Mouse (Mus musculus): ENCODE measurements at regions not wholly inside any gene's neighbourhood (a gene's known extent, or its start where the extent isn't known, plus 50 kb on each side); places are given as distances from the start of the nearest gene placed in this dataset.

DNA sequence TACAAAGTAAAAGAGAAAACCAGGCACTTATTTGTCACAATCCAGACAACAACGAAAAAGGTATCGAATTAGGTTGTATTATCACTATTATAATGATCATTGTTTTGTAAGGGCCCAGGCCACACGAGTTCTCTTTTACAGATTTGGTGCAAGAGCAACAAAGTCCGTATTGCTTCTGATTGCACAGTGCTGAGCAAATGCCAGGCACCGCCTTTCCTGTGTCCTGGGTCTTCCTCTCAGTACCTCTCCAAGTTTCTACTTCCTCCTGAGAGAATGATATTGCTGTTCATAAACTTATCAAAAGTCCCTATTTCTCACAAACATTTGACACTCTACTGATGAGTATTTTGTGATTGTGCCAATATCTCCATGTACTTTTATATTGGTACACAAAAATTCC, 431.3 kb upstream of the Tenm4 start:
- Histone ChIP-seq H3K9me3 (ENCODE audit: low read length) (no peaks in the 10 kb centered on the region), H3K27me3 (ENCODE audit: insufficient read depth, low read length) (no peaks in the 10 kb centered on the region), H3K4me2 (ENCODE audit: low read depth, low read length) (no peak overlapping the region), H3K36me3 (replicated peaks; ENCODE audit: insufficient read depth, low read length) (no peaks in the 10 kb centered on the region), H3K27ac (ENCODE audit: low read depth) (no peak overlapping the region), H3K9ac (replicated peaks) (no peak overlapping the region), H3K4me1 (ENCODE audit: insufficient read depth) (no peaks in the 10 kb centered on the region), H3K4me3 (ENCODE audit: low read depth, low read length) (no peak overlapping the region)
- 59% methylated on average over 5 of the region's 5 CpGs for WGBS (ENCODE audit: insufficient replicate concordance)
- ATAC-seq: peak; percentile 45; the same call in 1 of the 2 replicates
- DNase-seq: no peak
- TF ChIP-seq CTCF (IDR thresholded peaks at IDR 0.05; ENCODE audit: low read depth) (no peak), EP300 (IDR thresholded peaks at IDR 0.05; ENCODE audit: low read depth) (no peak)

DNA sequence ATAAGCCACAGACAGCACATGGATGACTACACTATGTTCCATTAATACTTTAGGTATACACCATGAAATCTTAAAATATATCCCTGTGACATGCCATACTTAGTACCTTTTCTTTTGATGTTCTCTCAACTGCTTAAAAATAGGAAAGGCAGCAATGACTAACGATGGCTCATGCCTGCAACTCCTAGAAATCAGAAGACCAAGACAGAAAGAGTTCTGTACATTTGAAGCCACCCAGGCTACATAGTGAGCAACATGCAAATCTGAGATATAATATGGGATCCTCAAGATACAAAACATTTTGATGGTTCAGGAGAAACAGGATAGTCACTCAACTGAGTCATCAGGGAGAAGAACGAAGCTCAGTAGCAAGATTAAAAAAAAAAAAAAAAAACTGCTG, 412.7 kb upstream of the Tenm4 start:
- Histone ChIP-seq H3K4me3 (ENCODE audit: low read depth, low read length) (no peak overlapping the region), H3K4me2 (ENCODE audit: low read depth, low read length) (no peak overlapping the region), H3K36me3 (replicated peaks; ENCODE audit: insufficient read depth, low read length) (no peaks in the 10 kb centered on the region), H3K27ac (ENCODE audit: low read depth) (no peak overlapping the region), H3K9ac (replicated peaks) (no peak overlapping the region), H3K27me3 (ENCODE audit: insufficient read depth, low read length) (no peaks in the 10 kb centered on the region), H3K9me3 (ENCODE audit: low read length) (no peaks in the 10 kb centered on the region), H3K4me1 (ENCODE audit: insufficient read depth) (no peaks in the 10 kb centered on the region)
- DNase-seq (no peak), ATAC-seq (no peak)
- TF ChIP-seq CTCF (IDR thresholded peaks at IDR 0.05; ENCODE audit: low read depth) (no peak), EP300 (IDR thresholded peaks at IDR 0.05; ENCODE audit: low read depth) (no peak)
- 68% methylated on average over 2 of the region's 2 CpGs for WGBS (ENCODE audit: insufficient replicate concordance)

DNA sequence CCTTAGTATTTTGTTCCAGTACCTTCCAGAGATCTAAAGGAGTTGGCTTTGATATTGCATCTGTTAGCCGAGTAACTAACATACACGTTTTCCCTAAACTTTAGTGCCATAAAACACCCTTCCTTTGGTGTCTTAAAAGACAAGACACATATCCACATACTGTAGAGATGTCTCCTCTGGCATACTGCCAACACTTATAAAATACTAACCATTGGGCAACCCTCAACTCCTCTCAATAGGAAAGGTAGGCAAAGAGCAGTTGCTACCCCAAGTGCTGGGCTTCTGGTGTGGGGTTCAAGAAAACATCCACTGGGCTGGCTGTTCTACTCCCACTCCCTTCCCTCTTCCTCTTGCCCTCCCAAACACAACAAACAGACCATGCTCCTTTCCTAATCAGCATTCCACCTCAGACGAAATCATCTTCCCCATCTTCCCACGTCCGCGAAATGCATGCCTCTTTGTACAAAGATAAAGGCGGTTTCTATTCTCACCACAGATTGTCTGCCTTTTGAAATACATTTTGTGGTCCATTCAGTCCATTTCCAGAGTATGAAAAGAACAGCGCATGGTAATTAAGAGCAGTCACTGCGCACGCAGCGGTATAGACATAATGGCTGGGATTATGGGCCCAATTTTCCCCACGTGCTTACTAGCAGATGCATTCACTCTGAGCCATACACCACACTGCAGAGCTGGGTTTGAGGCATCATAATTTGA, 409.9 kb upstream of the Tenm4 start:
- no peaks in the 10 kb centered on the region for H3K27me3 ChIP-seq (ENCODE audit: insufficient read depth, low read length)
- H3K4me3 ChIP-seq (ENCODE audit: low read depth, low read length): no peak overlapping the region
- H3K9me3 ChIP-seq (ENCODE audit: low read length): no peaks in the 10 kb centered on the region
- 85% methylated on average over 12 of the region's 12 CpGs for WGBS (ENCODE audit: insufficient replicate concordance)
- no peak overlapping the region for H3K9ac ChIP-seq (replicated peaks)
- no peak overlapping the region for H3K27ac ChIP-seq (ENCODE audit: low read depth)
- no peaks in the 10 kb centered on the region for H3K4me1 ChIP-seq (ENCODE audit: insufficient read depth)
- TF ChIP-seq CTCF (IDR thresholded peaks at IDR 0.05; ENCODE audit: low read depth): no peak
- no peak for TF ChIP-seq EP300 (IDR thresholded peaks at IDR 0.05; ENCODE audit: low read depth)
- DNase-seq: no peak
- no peaks in the 10 kb centered on the region for H3K36me3 ChIP-seq (replicated peaks; ENCODE audit: insufficient read depth, low read length)
- no peak overlapping the region for H3K4me2 ChIP-seq (ENCODE audit: low read depth, low read length)
- ATAC-seq: no peak

DNA sequence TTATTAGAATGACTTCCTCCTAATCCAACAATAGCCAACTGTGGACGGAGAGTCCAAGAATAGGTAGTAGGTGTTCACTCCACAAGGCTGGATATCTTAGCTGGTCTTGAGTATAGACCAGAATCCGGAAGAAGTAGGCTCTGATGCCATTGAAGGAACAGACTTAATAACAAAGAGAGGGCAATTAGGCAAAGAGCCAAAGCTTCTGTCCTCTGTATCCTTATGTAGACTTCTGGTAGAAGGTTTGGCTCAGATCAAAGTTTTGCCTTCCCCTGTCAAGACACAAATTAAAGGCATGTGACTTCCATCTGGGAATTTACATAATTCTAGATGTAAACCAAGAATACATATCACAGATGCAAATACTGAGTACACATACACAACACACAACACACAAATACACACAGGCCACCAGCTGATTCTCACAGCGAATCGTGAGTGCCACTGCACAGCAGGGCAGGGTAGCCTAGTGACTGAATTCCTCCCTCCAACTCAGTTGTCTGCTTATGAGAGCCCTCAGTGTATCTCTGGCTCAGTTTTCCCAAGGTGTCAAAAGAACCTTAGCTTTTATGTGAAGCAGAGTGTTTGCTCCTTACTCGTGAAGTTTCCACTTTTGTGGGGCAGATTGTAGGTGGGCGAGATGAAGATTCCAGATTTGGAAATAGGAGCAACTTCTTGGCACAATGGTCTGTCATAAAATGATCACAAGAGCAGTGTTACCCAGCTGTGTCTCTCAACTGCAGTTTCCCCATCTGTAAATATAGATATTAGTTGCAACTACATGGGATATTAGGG, 404.5 kb upstream of the Tenm4 start:
- Histone ChIP-seq H3K4me1 (ENCODE audit: insufficient read depth) (no peaks in the 10 kb centered on the region), H3K36me3 (replicated peaks; ENCODE audit: insufficient read depth, low read length) (no peaks in the 10 kb centered on the region), H3K9ac (replicated peaks) (no peak overlapping the region), H3K27me3 (ENCODE audit: insufficient read depth, low read length) (no peaks in the 10 kb centered on the region), H3K4me3 (ENCODE audit: low read depth, low read length) (no peak overlapping the region), H3K9me3 (ENCODE audit: low read length) (no peaks in the 10 kb centered on the region), H3K27ac (ENCODE audit: low read depth) (no peak overlapping the region), H3K4me2 (ENCODE audit: low read depth, low read length) (no peak overlapping the region)
- ATAC-seq (no peak), DNase-seq (no peak)
- no peak for TF ChIP-seq EP300 (IDR thresholded peaks at IDR 0.05; ENCODE audit: low read depth)
- TF ChIP-seq CTCF (IDR thresholded peaks at IDR 0.05; ENCODE audit: low read depth): no peak
- 76% methylated on average over 6 of the region's 6 CpGs for WGBS (ENCODE audit: insufficient replicate concordance)

DNA sequence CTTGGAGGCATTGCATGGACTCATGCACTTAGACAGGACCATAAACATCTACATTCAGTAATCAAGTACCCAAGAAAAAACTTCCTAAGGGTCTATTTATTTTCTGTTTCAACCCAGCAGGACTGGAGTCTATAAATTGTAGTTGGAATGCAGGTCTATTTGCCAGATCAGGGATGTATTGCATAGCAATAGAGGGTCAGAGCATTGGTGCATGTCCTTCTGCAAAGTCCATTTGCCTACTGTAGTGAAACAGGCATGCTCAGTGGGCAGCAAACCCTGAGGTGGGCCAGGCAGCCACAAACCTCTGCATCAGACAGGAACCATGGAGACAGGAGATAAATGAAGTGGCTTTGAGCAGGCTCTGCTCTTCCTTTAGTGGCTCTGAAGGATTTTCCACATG, 386.5 kb upstream of the Tenm4 start:
- no peaks in the 10 kb centered on the region for H3K36me3 ChIP-seq (replicated peaks; ENCODE audit: insufficient read depth, low read length)
- H3K27ac ChIP-seq (ENCODE audit: low read depth): no peak overlapping the region
- H3K4me2 ChIP-seq (ENCODE audit: low read depth, low read length): no peak overlapping the region
- ATAC-seq (no peak), DNase-seq (no peak)
- no peaks in the 10 kb centered on the region for H3K9me3 ChIP-seq (ENCODE audit: low read length)
- no peak overlapping the region for H3K9ac ChIP-seq (replicated peaks)
- TF ChIP-seq EP300 (IDR thresholded peaks at IDR 0.05; ENCODE audit: low read depth) (no peak), CTCF (IDR thresholded peaks at IDR 0.05; ENCODE audit: low read depth) (no peak)
- H3K4me3 ChIP-seq (ENCODE audit: low read depth, low read length): no peak overlapping the region
- H3K27me3 ChIP-seq (ENCODE audit: insufficient read depth, low read length): no peaks in the 10 kb centered on the region
- H3K4me1 ChIP-seq (ENCODE audit: insufficient read depth): no peaks in the 10 kb centered on the region

DNA sequence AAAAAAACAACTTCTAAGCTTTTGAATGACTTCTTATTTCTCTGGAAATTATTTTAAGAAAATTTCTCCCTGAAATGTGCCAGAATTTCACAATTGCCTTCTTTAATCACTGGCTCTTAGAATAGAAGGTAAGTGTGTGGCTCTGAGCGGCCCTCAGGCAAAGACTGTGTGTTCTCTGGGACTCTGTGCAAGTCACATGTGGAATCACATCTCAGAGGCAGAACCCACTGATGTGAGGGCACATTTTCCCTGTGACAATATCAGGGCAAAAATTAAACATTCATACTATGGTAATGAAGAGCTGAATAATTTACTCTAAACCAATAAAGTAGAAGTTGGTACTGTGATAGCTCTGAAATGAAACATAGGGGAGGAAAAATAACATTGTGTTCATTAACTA, 383.5 kb upstream of the Tenm4 start:
- no peaks in the 10 kb centered on the region for H3K4me1 ChIP-seq (ENCODE audit: insufficient read depth)

More for the DNA sequence above, 383.5 kb upstream of the Tenm4 start:
- no peak overlapping the region for H3K4me3 ChIP-seq (ENCODE audit: low read depth, low read length)
- WGBS (ENCODE audit: insufficient replicate concordance): 80% methylated on average over 1 of the region's 1 CpGs
- H3K27ac ChIP-seq (ENCODE audit: low read depth): no peak overlapping the region
- no peak overlapping the region for H3K9ac ChIP-seq (replicated peaks)
- H3K27me3 ChIP-seq (ENCODE audit: insufficient read depth, low read length): no peaks in the 10 kb centered on the region
- H3K36me3 ChIP-seq (replicated peaks; ENCODE audit: insufficient read depth, low read length): no peaks in the 10 kb centered on the region
- H3K9me3 ChIP-seq (ENCODE audit: low read length): no peaks in the 10 kb centered on the region
- H3K4me2 ChIP-seq (ENCODE audit: low read depth, low read length): no peak overlapping the region
- no peak for TF ChIP-seq CTCF (IDR thresholded peaks at IDR 0.05; ENCODE audit: low read depth)
- TF ChIP-seq EP300 (IDR thresholded peaks at IDR 0.05; ENCODE audit: low read depth): no peak
- ATAC-seq (no peak), DNase-seq (no peak)
